Mouse (Mus musculus) myocyte (in vitro differentiated cells): ENCODE measurements around the gene Armt1. TPM values are rescaled to one million over a fixed set of nuclear protein-coding genes. Genes with fewer than 3 reads are reported as not detected.
A peak's percentile ranks its signal among the peaks of the same experiment; 100 is the strongest.
"Not testable (repeated sequence)": the region's sequence is repeated elsewhere in the genome, so short reads cannot be mapped to it uniquely, and the experiment has no call there.

Experiments used
- H3K27me3 ChIP-seq: one replicate; pipeline ENCODE4 v1.6.1; 2011; ENCODE audit not compliant: control insufficient read depth, insufficient read depth, insufficient read length
- H3K36me3 ChIP-seq: one replicate; pipeline ENCODE4 v1.6.1; 2011; ENCODE audit not compliant: control insufficient read depth, insufficient read depth
- H3K4me2 ChIP-seq: one replicate; pipeline ENCODE4 v1.6.1; 2011; ENCODE audit warnings: low read depth, control low read depth
- H3K4me3 ChIP-seq: one replicate; pipeline ENCODE4 v1.5.1; 2011; ENCODE audit warnings: mild to moderate bottlenecking, control low read depth, moderate library complexity
- H3K79me2 ChIP-seq: one replicate; pipeline ENCODE4 v1.6.1; 2011; ENCODE audit not compliant: control insufficient read depth, insufficient read depth
- H3ac ChIP-seq: one replicate; pipeline ENCODE4 v1.6.1; 2011; ENCODE audit not compliant: control insufficient read depth, insufficient read length
- CEBPB ChIP-seq: IDR thresholded peaks from 2 replicates; pipeline ENCODE4 v1.6.1; 2011; ENCODE audit warnings: mild to moderate bottlenecking, moderate library complexity; ENCODE audit not compliant: poor library complexity, insufficient read depth, severe bottlenecking
- E2F4 ChIP-seq: IDR thresholded peaks from one replicate; pipeline ENCODE4 v1.6.1; 2011; ENCODE audit warnings: mild to moderate bottlenecking, control low read depth, moderate library complexity; ENCODE audit not compliant: insufficient read depth
- MAX ChIP-seq: IDR thresholded peaks from one replicate; pipeline ENCODE4 v1.6.1; 2011; ENCODE audit warnings: low read depth, mild to moderate bottlenecking, control low read depth
- MYOD1 ChIP-seq, 3 experiments: IDR thresholded peaks; one replicate each; pipeline ENCODE4 v1.6.1; 2011; ENCODE audit warnings: control low read depth in 2 of 3, low read depth in 2 of 3, mild to moderate bottlenecking in 2 of 3, moderate library complexity in 1 of 3; ENCODE audit not compliant: insufficient read length in 2 of 3, control insufficient read depth in 1 of 3
- MYOG ChIP-seq, 3 experiments: IDR thresholded peaks; one replicate each; pipeline ENCODE4 v1.6.1; 2011; ENCODE audit warnings: control low read depth in 2 of 3, low read depth in 2 of 3, mild to moderate bottlenecking in 2 of 3; ENCODE audit not compliant: insufficient read length in 2 of 3, control insufficient read depth in 1 of 3, insufficient read depth in 1 of 3
- POLR2A ChIP-seq: IDR thresholded peaks from one replicate; pipeline ENCODE4 v1.6.1; 2011; ENCODE audit warnings: low read depth, mild to moderate bottlenecking, control low read depth, moderate library complexity; ENCODE audit not compliant: insufficient read length
- POLR2AphosphoS2 ChIP-seq: IDR thresholded peaks from one replicate; pipeline ENCODE4 v1.6.1; 2011; ENCODE audit warnings: low read depth, control low read depth; ENCODE audit not compliant: insufficient read length
- REST ChIP-seq: IDR thresholded peaks from one replicate; pipeline ENCODE4 v1.6.1; 2011; ENCODE audit warnings: mild to moderate bottlenecking, control low read depth, moderate library complexity; ENCODE audit not compliant: insufficient read depth, insufficient read length
- SRF ChIP-seq: IDR thresholded peaks from one replicate; pipeline ENCODE4 v1.6.1; 2011; ENCODE audit warnings: low read depth; ENCODE audit not compliant: control insufficient read depth, insufficient read length
- TCF12 ChIP-seq: IDR thresholded peaks from one replicate; pipeline ENCODE4 v1.6.1; 2011; ENCODE audit warnings: mild to moderate bottlenecking, control low read depth; ENCODE audit not compliant: poor library complexity, insufficient read depth, severe bottlenecking
- TCF3 ChIP-seq: IDR thresholded peaks from one replicate; pipeline ENCODE4 v1.6.1; 2011; ENCODE audit warnings: low read depth, control low read depth; ENCODE audit not compliant: insufficient read length
- USF1 ChIP-seq: IDR thresholded peaks from one replicate; pipeline ENCODE4 v1.6.1; 2011; ENCODE audit warnings: low read depth, mild to moderate bottlenecking, control low read depth, moderate library complexity
- polyA plus RNA-seq: library from polyadenylated mRNA; unstranded; fragments of >200 nt; fragmentation: generic; extraction: Trizol; gene quantifications from one replicate; pipeline ENCODE4 v1.2.1, GENCODE M21; 2012; ENCODE audit warnings: missing spikeins

The Armt1 gene
- polyA plus RNA-seq, 1 experiment, result 16.0 TPM

DNA sequence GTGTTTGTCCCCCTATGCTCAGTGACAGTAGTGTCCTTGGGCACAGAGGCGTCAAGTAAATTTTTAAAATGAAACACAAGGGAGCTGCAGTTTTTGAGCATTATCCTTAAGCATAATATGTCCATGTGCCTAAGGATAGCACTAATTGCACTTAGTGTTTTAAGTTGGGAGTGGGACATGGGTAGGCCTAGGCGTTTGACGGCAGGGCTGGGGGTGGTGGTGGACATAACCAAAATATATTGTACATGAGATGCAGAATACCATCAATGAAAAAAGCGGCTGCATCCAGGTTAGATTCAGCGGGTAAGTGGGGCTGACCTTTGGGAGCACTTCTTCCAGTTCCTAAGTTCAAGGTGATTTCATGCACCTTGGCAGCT is 533 bp upstream of the Armt1 start:
- H3K36me3 ChIP-seq, result peaks cover 17% of the 10 kb centered on the region
- TF ChIP-seq POLR2AphosphoS2 (no peak), USF1 (no peak), E2F4 (no peak), POLR2A (no peak), CEBPB (no peak), REST (no peak), TCF12 (no peak), MAX (no peak), TCF3 (no peak), MYOD1 (IDR thresholded peaks at IDR 0.05; ENCODE audit: control insufficient read depth in 1 of 3, insufficient read length in 2 of 3, low read depth in 2 of 3) (no peak)
- no peaks in the 10 kb centered on the region for H3K27me3 ChIP-seq
- H3K4me2 ChIP-seq, result peak overlapping the region; percentile 98
- peak overlapping the region; percentile 59 for H3ac ChIP-seq
- H3K79me2 ChIP-seq, result peaks cover 33% of the 10 kb centered on the region
- peak overlapping the region; percentile 97 for H3K4me3 ChIP-seq

- peak overlapping the region; percentile 86 for H3K4me2 ChIP-seq
- peak overlapping the region; percentile 97 for H3K4me3 ChIP-seq
- peaks cover 33% of the 10 kb centered on the region for H3K79me2 ChIP-seq
- peaks cover 23% of the 10 kb centered on the region for H3K36me3 ChIP-seq
- TF ChIP-seq REST (no peak), TCF3 (no peak), CEBPB (no peak), MYOD1 (IDR thresholded peaks at IDR 0.05; ENCODE audit: control insufficient read depth in 1 of 3, insufficient read length in 2 of 3, low read depth in 2 of 3) (no peak), POLR2AphosphoS2 (no peak), POLR2A (no peak), TCF12 (no peak), SRF (no peak), MAX (no peak), USF1 (no peak), MYOG (IDR thresholded peaks at IDR 0.05; ENCODE audit: control insufficient read depth in 1 of 3, insufficient read depth in 1 of 3, insufficient read length in 2 of 3, low read depth in 2 of 3) (no peak), E2F4 (no peak)
- H3K27me3 ChIP-seq, result no peaks in the 10 kb centered on the region
- peak overlapping the region; percentile 59 for H3ac ChIP-seq
These were observed 909 bp downstream of the Armt1 start for GRCm38 (mm10) chr10:4432996-4433755.

- Histone ChIP-seq H3K36me3 (peaks cover 27% of the 10 kb centered on the region), H3K4me2 (peak overlapping the region; percentile 86), H3K79me2 (peaks cover 33% of the 10 kb centered on the region), H3K4me3 (peak overlapping the region; percentile 97)
- not testable (repeated sequence) for H3K27me3 ChIP-seq, H3ac ChIP-seq
These were observed 1.6 kb downstream of the Armt1 start for GRCm38 (mm10) chr10:4433871-4434270.

DNA sequence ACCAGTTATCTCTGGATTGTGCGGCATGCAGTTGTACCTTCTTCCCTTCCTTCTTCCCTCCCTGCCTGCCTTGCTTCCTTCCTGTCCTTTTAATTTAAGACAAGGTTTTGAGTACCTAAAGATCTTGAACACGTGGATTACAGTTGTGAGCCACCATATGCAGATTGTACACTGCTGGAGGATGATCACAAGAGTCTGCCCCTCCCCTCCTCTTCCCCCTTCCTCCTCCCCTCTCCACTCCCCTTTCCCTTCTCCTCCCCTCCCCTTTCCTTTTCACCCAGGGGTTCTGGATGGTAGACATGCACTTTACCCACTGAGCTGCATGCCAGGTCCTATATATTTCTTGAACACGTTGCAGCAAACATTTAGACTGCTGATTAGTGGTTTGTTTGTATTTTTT is 3.1 kb downstream of the Armt1 start:
- Histone ChIP-seq H3K4me2 (no peak overlapping the region), H3K27me3 (no peaks in the 10 kb centered on the region), H3ac (no peak overlapping the region), H3K4me3 (no peak overlapping the region), H3K36me3 (peaks cover 37% of the 10 kb centered on the region), H3K79me2 (peaks cover 30% of the 10 kb centered on the region)
- TF ChIP-seq USF1 (no peak), MYOD1 (IDR thresholded peaks at IDR 0.05; ENCODE audit: control insufficient read depth in 1 of 3, insufficient read length in 2 of 3, low read depth in 2 of 3) (no peak), REST (no peak), TCF12 (no peak), MAX (no peak), MYOG (IDR thresholded peaks at IDR 0.05; ENCODE audit: control insufficient read depth in 1 of 3, insufficient read depth in 1 of 3, insufficient read length in 2 of 3, low read depth in 2 of 3) (no peak), POLR2A (no peak), SRF (no peak), E2F4 (no peak), TCF3 (no peak), POLR2AphosphoS2 (no peak), CEBPB (no peak)

GRCm38 (mm10) chr10:4456409-4456808 is 24.1 kb downstream of the Armt1 start:
- Histone ChIP-seq H3K4me3 (no peak overlapping the region), H3ac (no peak overlapping the region), H3K79me2 (no peaks in the 10 kb centered on the region), H3K4me2 (no peak overlapping the region), H3K27me3 (no peaks in the 10 kb centered on the region), H3K36me3 (peaks cover 15% of the 10 kb centered on the region)
- no peak for TF ChIP-seq MAX
- no peak for TF ChIP-seq TCF12
- TF ChIP-seq CEBPB, result no peak
- TF ChIP-seq USF1, result no peak
